Mouse (Mus musculus) heart, postnatal 36 days (tissue): ENCODE results near the gene Rpl15. TPM values are rescaled to one million over a fixed set of nuclear protein-coding genes. Genes with fewer than 3 reads are reported as not detected.
"Not testable (repeated sequence)": the region's sequence is repeated elsewhere in the genome, so short reads cannot be mapped to it uniquely, and the experiment has no call there.

Source experiments
- DNase-seq, 2 experiments: peaks; one replicate each; pipeline ENCODE4 v3.0.0; 2021 to 2022
- intact Hi-C: fragments of 180-260 bp; cut with DNase I; formaldehyde crosslinking; loops from one replicate; pipeline ENCODE4 v1.15.1; 2025
- total RNA-seq, 2 experiments: library from RNA; stranded (reverse); gene quantifications; 2 replicates each; pipeline ENCODE4 v1.2.3; 2021

The Rpl15 gene
- total RNA-seq, 2 experiments from 2014 or later: 543 to 581 TPM

- intact Hi-C loops: no loop called here
- no peak for DNase-seq
These were observed 10.0 kb downstream of the Rpl15 start for GRCm38 (mm10) chr14:18261203-18261602.

- no peak for DNase-seq
- intact Hi-C loops: no loop called here
These were observed 28.5 kb downstream of the Rpl15 start for GRCm38 (mm10) chr14:18242638-18243130.

GRCm38 (mm10) chr14:18241786-18242185 lies 29.4 kb downstream of the Rpl15 start:
- intact Hi-C loops: no loop called here
- no peak for DNase-seq

GRCm38 (mm10) chr14:18240132-18240531 lies 31.1 kb downstream of the Rpl15 start:
- DNase-seq: no peak
- intact Hi-C loops: no loop called here

GRCm38 (mm10) chr14:18238750-18239731 lies 32.1 kb downstream of the Rpl15 start, which contains the start of gene Nr1d2:
Nr1d2 (minus strand) TSS chr14:18239127.
- intact Hi-C loops: loop anchor here (1.0 kb wide), 1 partner anchor 32 kb away; the partner anchor contains the start of genes Nkiras1 and Rpl15
- peak; percentile 98 to 99 for DNase-seq

GRCm38 (mm10) chr14:18238131-18238749 lies 33.0 kb downstream of the Rpl15 start:
- intact Hi-C loops: no loop called here
- peak; percentile 98 to 99 for DNase-seq

- DNase-seq: no peak
These were observed 33.8 kb downstream of the Rpl15 start for GRCm38 (mm10) chr14:18237381-18237780.

GRCm38 (mm10) chr14:18236496-18237235 lies 34.5 kb downstream of the Rpl15 start:
- intact Hi-C loops, DNase-seq: not testable (repeated sequence)

More at GRCm38 (mm10) chr14:18237381-18237780, 33.8 kb downstream of the Rpl15 start:
- intact Hi-C loops: no loop called here

- DNase-seq: peak in 1 of 2 experiments; percentile 49
- intact Hi-C loops: loop anchor here (5.0 kb wide), 1 partner anchor 93 kb away; no protein-coding TSS in a partner anchor
These were observed 36.9 kb downstream of the Rpl15 start for GRCm38 (mm10) chr14:18233981-18234960.

- intact Hi-C loops: loop anchor here (5.0 kb wide), 1 partner anchor 94 kb away; no protein-coding TSS in a partner anchor
- DNase-seq: no peak
These were observed 38.1 kb downstream of the Rpl15 start for GRCm38 (mm10) chr14:18233076-18233475.

GRCm38 (mm10) chr14:18231866-18232265 lies 39.3 kb downstream of the Rpl15 start:
- intact Hi-C loops: loop anchor here (5.0 kb wide), 1 partner anchor 95 kb away; no protein-coding TSS in a partner anchor
- not testable (repeated sequence) for DNase-seq

- intact Hi-C loops: loop anchor here (5.0 kb wide), 1 partner anchor 98 kb away; no protein-coding TSS in a partner anchor
- not testable (repeated sequence) for DNase-seq
These were observed 41.4 kb downstream of the Rpl15 start for GRCm38 (mm10) chr14:18229751-18230150.

- intact Hi-C loops, DNase-seq: not testable (repeated sequence)
These were observed 45.0 kb downstream of the Rpl15 start for GRCm38 (mm10) chr14:18226181-18226580.

GRCm38 (mm10) chr14:18225431-18225830 lies 45.8 kb downstream of the Rpl15 start:
- DNase-seq, intact Hi-C loops: not testable (repeated sequence)

GRCm38 (mm10) chr14:18221977-18222376 lies 49.2 kb downstream of the Rpl15 start:
- intact Hi-C loops: no loop called here
- no peak for DNase-seq
